Mouse (Mus musculus) limb, embryonic 14.5 days (tissue): ENCODE measurements around the gene Chd9. TPM values are rescaled to one million over a fixed set of nuclear protein-coding genes. Genes with fewer than 3 reads are reported as not detected.
"Not testable (repeated sequence)": the region's sequence is repeated elsewhere in the genome, so short reads cannot be mapped to it uniquely, and the experiment has no call there.

Experiments used
- ATAC-seq: fragments of 200-750 bp; cut with Nextera tagmentation; 2 replicates; pipeline ENCODE4 v1.8.0; 2017; ENCODE audit warnings: low read depth, moderate number of reproducible peaks, moderate TSS enrichment; ENCODE audit not compliant: low FRiP score
- DNase-seq: peaks from one replicate; pipeline ENCODE4 v3.0.0-alpha.2; 2015; ENCODE audit warnings: low spot score
- H3K27ac ChIP-seq: fragments of 300-500 bp; sonication (generic); replicated peaks from 2 replicates; pipeline ENCODE4 v1.5.1; 2014; ENCODE audit warnings: low read depth, mild to moderate bottlenecking, low read length, moderate library complexity, mixed read lengths
- H3K27me3 ChIP-seq: fragments of 300-500 bp; sonication (generic); 2 replicates; pipeline ENCODE4 v1.6.1; 2014; ENCODE audit warnings: low read length, mixed read lengths; ENCODE audit not compliant: control insufficient read depth, insufficient read depth
- H3K36me3 ChIP-seq: fragments of 300-500 bp; sonication (generic); 2 replicates; pipeline ENCODE4 v1.6.1; 2014; ENCODE audit warnings: mild to moderate bottlenecking, low read length, moderate library complexity, mixed read lengths; ENCODE audit not compliant: control insufficient read depth, insufficient read depth
- H3K4me1 ChIP-seq: fragments of 300-500 bp; sonication (generic); 2 replicates; pipeline ENCODE4 v1.6.1; 2014; ENCODE audit warnings: antibody characterized with exemption, low read length, mixed read lengths; ENCODE audit not compliant: control insufficient read depth, insufficient read depth
- H3K4me2 ChIP-seq: fragments of 300-500 bp; sonication (generic); replicated peaks from 2 replicates; pipeline ENCODE4 v1.6.1; 2014; ENCODE audit warnings: low read depth, mild to moderate bottlenecking, low read length, moderate library complexity; ENCODE audit not compliant: severe bottlenecking
- H3K4me3 ChIP-seq: fragments of 300-500 bp; sonication (generic); replicated peaks from 2 replicates; pipeline ENCODE4 v1.5.1; 2014; ENCODE audit warnings: low read length
- H3K9ac ChIP-seq: fragments of 300-500 bp; sonication (generic); 2 replicates; pipeline ENCODE4 v1.6.1; 2014; ENCODE audit warnings: mild to moderate bottlenecking, low read depth, low read length, moderate library complexity; ENCODE audit not compliant: severe bottlenecking
- H3K9me3 ChIP-seq: fragments of 300-500 bp; sonication (generic); 2 replicates; pipeline ENCODE4 v1.6.1; 2016; ENCODE audit warnings: low read length; ENCODE audit not compliant: control insufficient read depth
- POLR2A ChIP-seq: fragments of 200-500 bp; IDR thresholded peaks from 2 replicates; pipeline ENCODE4 v1.8.0; 2012; ENCODE audit warnings: inconsistent platforms, mild to moderate bottlenecking, moderate library complexity, borderline replicate concordance; ENCODE audit not compliant: insufficient read depth, insufficient read length; ENCODE audit errors: extremely low read depth
- WGBS: fragments of 180-500 bp; shearing (Covaris S2); extraction: QIAGEN DNeasy Blood & Tissue Kit; methylation state at CpG from one replicate; pipeline ENCODE4 v1.1.7; 2014; 5-methylcytosine and 5-hydroxymethylcytosine counted together
- polyA plus RNA-seq, 2 experiments: library from polyadenylated mRNA; depleted of rRNA in 1 of 2; stranded (reverse) in 1 of 2; unstranded in 1 of 2; fragments of >200 nt; fragmentation: Nextera tagmentation in 1 of 2; extraction: Ambion mirVana in 1 of 2; gene quantifications; 2 replicates each; pipeline versions ENCODE4 v1.2.1 to v1.2.3; 2012 to 2014

Chd9 gene
- polyA plus RNA-seq, 2 experiments = 97.2 to 143 TPM

GRCm38 (mm10) chr8:90908580-90909471 lies 80.7 kb downstream of the Chd9 start:
- peaks cover 4% of the 10 kb centered on the region for H3K4me1 ChIP-seq
- no peak for TF ChIP-seq POLR2A
- peak overlapping the region; percentile 63 for H3K4me2 ChIP-seq
- peak overlapping the region; percentile 74 for H3K4me3 ChIP-seq
- ATAC-seq (peak; percentile 42), DNase-seq (peak; percentile 8)
- under 1% methylated on average over 42 of the region's 89 CpGs for WGBS
- peak overlapping the region; percentile 62 for H3K27ac ChIP-seq
- H3K36me3 ChIP-seq = no peaks in the 10 kb centered on the region
- peak overlapping the region; percentile 75 for H3K9ac ChIP-seq
- no peaks in the 10 kb centered on the region for H3K9me3 ChIP-seq
- no peaks in the 10 kb centered on the region for H3K27me3 ChIP-seq

GRCm38 (mm10) chr8:90923158-90923905 lies 95.2 kb downstream of the Chd9 start:
- H3K9ac ChIP-seq = no peak overlapping the region
- no peak overlapping the region for H3K4me2 ChIP-seq
- ATAC-seq (no peak), DNase-seq (no peak)
- H3K4me1 ChIP-seq = no peaks in the 10 kb centered on the region
- H3K27me3 ChIP-seq = no peaks in the 10 kb centered on the region
- WGBS = 74% methylated on average over 3 of the region's 3 CpGs
- H3K9me3 ChIP-seq = no peaks in the 10 kb centered on the region
- H3K36me3 ChIP-seq = no peaks in the 10 kb centered on the region; the same call in 1 of the 2 replicates
- TF ChIP-seq POLR2A = no peak
- H3K4me3 ChIP-seq = no peak overlapping the region
- no peak overlapping the region for H3K27ac ChIP-seq

GRCm38 (mm10) chr8:90928412-90928811 lies 100.3 kb downstream of the Chd9 start:
- Histone ChIP-seq H3K27me3 (no peaks in the 10 kb centered on the region), H3K9ac (no peak overlapping the region)

GRCm38 (mm10) chr8:90930125-90930524 lies 102.0 kb downstream of the Chd9 start:
- H3K4me3 ChIP-seq, H3K9ac ChIP-seq, H3K4me1 ChIP-seq, H3K27ac ChIP-seq, H3K9me3 ChIP-seq, ATAC-seq, H3K27me3 ChIP-seq, H3K4me2 ChIP-seq, DNase-seq: not testable (repeated sequence)
- peaks cover 16% of the 10 kb centered on the region for H3K36me3 ChIP-seq

More at GRCm38 (mm10) chr8:90928412-90928811, 100.3 kb downstream of the Chd9 start:
- Histone ChIP-seq H3K36me3 (peaks cover 15% of the 10 kb centered on the region), H3K27ac (no peak overlapping the region), H3K9me3 (no peaks in the 10 kb centered on the region), H3K4me3 (no peak overlapping the region), H3K4me1 (no peaks in the 10 kb centered on the region), H3K4me2 (no peak overlapping the region)
- WGBS = 42% methylated on average over 1 of the region's 1 CpGs
- no peak for DNase-seq
- ATAC-seq = no peak
- no peak for TF ChIP-seq POLR2A

- no peaks in the 10 kb centered on the region for H3K27me3 ChIP-seq
- H3K27ac ChIP-seq = no peak overlapping the region
- 64% methylated on average over 11 of the region's 11 CpGs for WGBS
- H3K4me2 ChIP-seq = no peak overlapping the region
- H3K9me3 ChIP-seq = no peaks in the 10 kb centered on the region
- DNase-seq (no peak), ATAC-seq (no peak)
- no peak overlapping the region for H3K9ac ChIP-seq
- no peak for TF ChIP-seq POLR2A
- no peaks in the 10 kb centered on the region for H3K4me1 ChIP-seq
- H3K36me3 ChIP-seq = peaks cover 20% of the 10 kb centered on the region
- no peak overlapping the region for H3K4me3 ChIP-seq
Observed at GRCm38 (mm10) chr8:90932934-90933333, 104.8 kb downstream of the Chd9 start.
